Mouse (Mus musculus): Measurements from ENCODE around the gene Polg2. TPM values are rescaled to one million over a fixed set of nuclear protein-coding genes. Genes with fewer than 3 reads are reported as not detected.
A peak's percentile ranks its signal among the peaks of the same experiment; 100 is the strongest.
"Not testable (repeated sequence)": the region's sequence is repeated elsewhere in the genome, so short reads cannot be mapped to it uniquely, and the experiment has no call there.

Polg2 gene
- total and polyA plus RNA-seq, 3 experiments: 12.1 to 12.5 (median 12.3) TPM

DNA sequence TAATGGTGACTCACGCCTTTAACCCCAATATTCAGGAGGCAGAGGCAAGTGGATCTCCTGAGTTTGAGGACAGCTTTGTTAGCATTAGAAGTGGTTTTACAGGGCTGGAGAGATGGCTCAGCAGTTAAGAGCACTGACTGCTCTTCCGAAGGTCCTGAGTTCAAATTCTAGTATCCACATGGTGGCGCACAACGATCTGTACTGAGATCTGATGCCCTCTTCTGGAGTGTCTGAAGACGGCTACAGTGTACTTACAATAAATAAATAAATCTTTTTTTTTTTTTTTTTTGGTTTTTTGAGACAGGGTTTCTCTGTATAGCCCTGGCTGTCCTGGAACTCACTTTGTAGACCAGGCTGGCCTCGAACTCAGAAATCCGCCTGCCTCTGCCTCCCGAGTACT, 38.6 kb downstream of the Polg2 start:
- H3K9me3 ChIP-seq (replicated peaks; ENCODE audit: low read length); H3K4me3 ChIP-seq (replicated peaks in 1 of 3; ENCODE audit: low read depth in 2 of 3, low read length in 2 of 3, poor library complexity in 1 of 3); H3K27me3 ChIP-seq (replicated peaks); H3K79me2 ChIP-seq (replicated peaks; ENCODE audit: control insufficient read depth, extremely low read depth, insufficient read depth, poor library complexity, severe bottlenecking); H3K4me2 ChIP-seq (ENCODE audit: insufficient read depth, low read depth, poor library complexity, severe bottlenecking); DNase-seq (ENCODE audit: extremely low read depth); H3K27ac ChIP-seq (ENCODE audit: insufficient read depth, low read depth); dilution Hi-C loops (cut with MboI; ENCODE audit: extremely low pct_ligation_motif_present, extremely low pct_unique_long_range_greater_than_20kb, low sequenced_read_pairs); in situ Hi-C loops (cut with MboI; ENCODE audit: low pct_ligation_motif_present, low pct_unique_long_range_greater_than_20kb, low sequenced_read_pairs); H3K9ac ChIP-seq (ENCODE audit: insufficient read depth, low read depth): not testable (repeated sequence)
- Histone ChIP-seq H3K36me3 (replicated peaks in 1 of 2; ENCODE audit: control insufficient read depth in 1 of 2, insufficient read depth in 1 of 2, low read length in 1 of 2) (peaks cover 3 to 29% of the 10 kb centered on the region in 2 experiments), H3K4me1 (ENCODE audit: control insufficient read depth in 1 of 2, insufficient read depth in 2 of 2) (peaks cover 3 to 69% of the 10 kb centered on the region in 2 experiments; a peak in 3 of 4 replicates)
- TF ChIP-seq SMC3 (IDR thresholded peaks at IDR 0.05; ENCODE audit: low read depth, low read length) (peak; percentile 35), ZNF384 (IDR thresholded peaks at IDR 0.05; ENCODE audit: low read depth, low read length) (0 out of 2 replicates have a peak, but pooled peaks have one; percentile 10), RAD21 (IDR thresholded peaks at IDR 0.05; ENCODE audit: low read depth, low read length) (peak; percentile 10), CTCF (conservative IDR thresholded peaks at IDR 0.05 in 1 of 2, IDR thresholded peaks at IDR 0.05 in 1 of 2; ENCODE audit: low read depth in 2 of 2, low read length in 2 of 2) (peak in 1 of 2 experiments; percentile 62; a peak in 2 of 4 replicates)

- Histone ChIP-seq H3K4me1 (ENCODE audit: control insufficient read depth in 1 of 2, insufficient read depth in 2 of 2) (peaks cover 3 to 78% of the 10 kb centered on the region in 2 experiments; a peak in 3 of 4 replicates), H3K9ac (ENCODE audit: insufficient read depth, low read depth) (no peak overlapping the region), H3K27ac (ENCODE audit: insufficient read depth, low read depth) (no peak overlapping the region), H3K79me2 (replicated peaks; ENCODE audit: control insufficient read depth, extremely low read depth, insufficient read depth, poor library complexity, severe bottlenecking) (peaks cover 9% of the 10 kb centered on the region), H3K9me3 (replicated peaks; ENCODE audit: low read length) (no peaks in the 10 kb centered on the region), H3K36me3 (replicated peaks in 1 of 2; ENCODE audit: control insufficient read depth in 1 of 2, insufficient read depth in 1 of 2, low read length in 1 of 2) (peaks cover 0 to 21% of the 10 kb centered on the region in 2 experiments), H3K4me3 (replicated peaks in 1 of 3; ENCODE audit: low read depth in 2 of 3, low read length in 2 of 3, poor library complexity in 1 of 3) (no peak overlapping the region), H3K4me2 (ENCODE audit: insufficient read depth, low read depth, poor library complexity, severe bottlenecking) (no peak overlapping the region), H3K27me3 (replicated peaks) (no peaks in the 10 kb centered on the region)
- dilution Hi-C loops (cut with MboI; ENCODE audit: extremely low pct_ligation_motif_present, extremely low pct_unique_long_range_greater_than_20kb, low sequenced_read_pairs): no loop called here
- in situ Hi-C loops (cut with MboI; ENCODE audit: low pct_ligation_motif_present, low pct_unique_long_range_greater_than_20kb, low sequenced_read_pairs): no loop called here
- DNase-seq (ENCODE audit: extremely low read depth): no peak
- TF ChIP-seq POLR2A (IDR thresholded peaks at IDR 0.05; ENCODE audit: low read depth, low read length) (no peak), ELF1 (IDR thresholded peaks at IDR 0.05; ENCODE audit: low read depth, low read length) (no peak), EP300 (IDR thresholded peaks at IDR 0.05; ENCODE audit: low read length) (no peak), POLR2AphosphoS2 (IDR thresholded peaks at IDR 0.05; ENCODE audit: low read depth, low read length) (no peak)
Measured at GRCm38 (mm10) chr11:106739116-106739515, 40.2 kb downstream of the Polg2 start.

DNA sequence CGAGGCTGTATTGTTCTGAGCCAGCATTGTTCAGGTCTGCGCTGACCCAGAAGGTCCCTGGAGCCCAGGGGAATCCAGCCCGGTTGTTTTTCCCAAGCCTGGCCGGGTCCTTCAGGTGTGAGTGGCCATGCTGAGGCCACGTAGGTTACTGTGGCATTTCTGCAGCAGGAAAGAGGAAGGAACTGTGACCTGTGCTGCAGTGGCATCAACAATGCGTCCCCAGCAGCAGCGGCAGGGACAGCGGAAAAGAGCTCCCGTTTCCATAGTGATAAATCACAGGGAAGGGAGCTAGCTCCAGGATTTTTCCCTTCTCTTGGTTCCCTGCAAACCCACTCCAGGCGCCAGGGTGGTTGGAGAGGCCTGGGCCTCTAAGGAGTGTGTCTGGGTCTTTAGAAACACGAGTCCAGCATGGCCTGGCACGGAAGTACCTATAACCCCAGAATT, 42.1 kb downstream of the Polg2 start:
- Histone ChIP-seq H3K27ac (ENCODE audit: insufficient read depth, low read depth) (no peak overlapping the region), H3K4me3 (replicated peaks in 1 of 3; ENCODE audit: low read depth in 2 of 3, low read length in 2 of 3, poor library complexity in 1 of 3) (no peak overlapping the region), H3K4me1 (ENCODE audit: control insufficient read depth in 1 of 2, insufficient read depth in 2 of 2) (peaks cover 3 to 70% of the 10 kb centered on the region in 2 experiments; a peak in 3 of 4 replicates), H3K9ac (ENCODE audit: insufficient read depth, low read depth) (no peak overlapping the region), H3K79me2 (replicated peaks; ENCODE audit: control insufficient read depth, extremely low read depth, insufficient read depth, poor library complexity, severe bottlenecking) (peaks cover 9% of the 10 kb centered on the region), H3K27me3 (replicated peaks) (no peaks in the 10 kb centered on the region), H3K36me3 (replicated peaks in 1 of 2; ENCODE audit: control insufficient read depth in 1 of 2, insufficient read depth in 1 of 2, low read length in 1 of 2) (peaks cover 0 to 28% of the 10 kb centered on the region in 2 experiments), H3K4me2 (ENCODE audit: insufficient read depth, low read depth, poor library complexity, severe bottlenecking) (no peak overlapping the region), H3K9me3 (replicated peaks; ENCODE audit: low read length) (no peaks in the 10 kb centered on the region)
- in situ Hi-C loops (cut with MboI; ENCODE audit: low pct_ligation_motif_present, low pct_unique_long_range_greater_than_20kb, low sequenced_read_pairs): no loop called here
- DNase-seq (ENCODE audit: extremely low read depth): no peak
- TF ChIP-seq ZMIZ1 (IDR thresholded peaks at IDR 0.05; ENCODE audit: low read depth, low read length) (no peak), SMC3 (IDR thresholded peaks at IDR 0.05; ENCODE audit: low read depth, low read length) (no peak), TBP (conservative IDR thresholded peaks at IDR 0.05; ENCODE audit: low read depth, low read length) (no peak), ETS1 (conservative IDR thresholded peaks at IDR 0.05; ENCODE audit: low read depth, low read length) (no peak)
- dilution Hi-C loops (cut with MboI; ENCODE audit: extremely low pct_ligation_motif_present, extremely low pct_unique_long_range_greater_than_20kb, low sequenced_read_pairs): no loop called here
